Mouse (Mus musculus) cerebellum, adult 18-20 months (tissue): ENCODE data around the gene Actn2.
A peak's percentile ranks its signal among the peaks of the same experiment; 100 is the strongest.

Experiments used
- DNase-seq, 2 experiments: peaks; one replicate each; pipeline ENCODE4 v3.0.0; 2021

Actn2 gene

GRCm38 (mm10) chr13:12255911-12256705 is 84.5 kb downstream of the Actn2 start:
- DNase-seq, result no peak

- no peak for DNase-seq
Observed at GRCm38 (mm10) chr13:12250496-12250895, 90.1 kb downstream of the Actn2 start.

- no peak for DNase-seq
Observed at GRCm38 (mm10) chr13:12249195-12249898, 91.2 kb downstream of the Actn2 start.

- DNase-seq, result no peak
Observed at GRCm38 (mm10) chr13:12245938-12246337, 94.6 kb downstream of the Actn2 start.

GRCm38 (mm10) chr13:12243991-12244390 is 96.6 kb downstream of the Actn2 start:
- peak in 1 of 2 experiments; percentile 11 for DNase-seq

GRCm38 (mm10) chr13:12232141-12232540 is 108.4 kb downstream of the Actn2 start:
- DNase-seq, result no peak

- DNase-seq, result no peak
Observed at GRCm38 (mm10) chr13:12228248-12228647, 112.3 kb downstream of the Actn2 start.

- DNase-seq, result no peak
Observed at GRCm38 (mm10) chr13:12227606-12228005, 113.0 kb downstream of the Actn2 start.
